Mouse (Mus musculus) heart, embryonic 11.5 days (tissue): Measurements from ENCODE around the gene Rab5if. TPM values are rescaled to one million over a fixed set of nuclear protein-coding genes. Genes with fewer than 3 reads are reported as not detected.

Experiments used
- ATAC-seq: fragments of 200-750 bp; cut with Nextera tagmentation; replicated peaks from 2 replicates; pipeline ENCODE4 v1.8.0; 2017; ENCODE audit warnings: moderate library complexity; ENCODE audit not compliant: insufficient number of reproducible peaks, low FRiP score, low TSS enrichment
- H3K27ac ChIP-seq: fragments of 300-500 bp; sonication (generic); 2 replicates; pipeline ENCODE4 v1.5.1; 2014; ENCODE audit warnings: mild to moderate bottlenecking, low read depth, low read length
- H3K27me3 ChIP-seq: fragments of 300-500 bp; sonication (generic); 2 replicates; pipeline ENCODE4 v1.6.1; 2014; ENCODE audit warnings: mild to moderate bottlenecking, low read length, mixed read lengths; ENCODE audit not compliant: control insufficient read depth, insufficient read depth
- H3K36me3 ChIP-seq: fragments of 300-500 bp; sonication (generic); 2 replicates; pipeline ENCODE4 v1.6.1; 2014; ENCODE audit warnings: mild to moderate bottlenecking, low read length, moderate library complexity, mixed read lengths; ENCODE audit not compliant: control insufficient read depth, insufficient read depth
- H3K4me1 ChIP-seq: fragments of 300-500 bp; sonication (generic); 2 replicates; pipeline ENCODE4 v1.6.1; 2014; ENCODE audit warnings: low read length; ENCODE audit not compliant: control insufficient read depth, insufficient read depth
- H3K4me2 ChIP-seq: fragments of 300-500 bp; sonication (generic); 2 replicates; pipeline ENCODE4 v1.6.1; 2014; ENCODE audit warnings: mild to moderate bottlenecking, moderate library complexity
- H3K4me3 ChIP-seq: fragments of 300-500 bp; sonication (generic); 2 replicates; pipeline ENCODE4 v1.5.1; 2014; ENCODE audit warnings: low read depth, low read length
- H3K9ac ChIP-seq: fragments of 300-500 bp; sonication (generic); 2 replicates; pipeline ENCODE4 v1.6.1; 2014; ENCODE audit warnings: mild to moderate bottlenecking, low read depth, low read length, moderate library complexity
- H3K9me3 ChIP-seq: fragments of 300-500 bp; sonication (generic); replicated peaks from 2 replicates; pipeline ENCODE4 v1.6.1; 2016; ENCODE audit warnings: low read length; ENCODE audit not compliant: control insufficient read depth
- whole genome bisulfite sequencing: fragments of 180-500 bp; shearing (Covaris S2); extraction: QIAGEN DNeasy Blood & Tissue Kit; methylation state at CpG from one replicate; pipeline ENCODE4 v1.1.7; 2014; ENCODE audit not compliant: insufficient replicate concordance; 5-methylcytosine and 5-hydroxymethylcytosine counted together
- polyA plus RNA-seq: library from polyadenylated mRNA; unstranded; fragments of >200 nt; fragmentation: Nextera tagmentation; extraction: Ambion mirVana; gene quantifications from 2 replicates; pipeline ENCODE4 v1.2.1, GENCODE M21; 2014

Rab5if gene
- polyA plus RNA-seq, 1 experiment from 2014 or later: 191 TPM

DNA sequence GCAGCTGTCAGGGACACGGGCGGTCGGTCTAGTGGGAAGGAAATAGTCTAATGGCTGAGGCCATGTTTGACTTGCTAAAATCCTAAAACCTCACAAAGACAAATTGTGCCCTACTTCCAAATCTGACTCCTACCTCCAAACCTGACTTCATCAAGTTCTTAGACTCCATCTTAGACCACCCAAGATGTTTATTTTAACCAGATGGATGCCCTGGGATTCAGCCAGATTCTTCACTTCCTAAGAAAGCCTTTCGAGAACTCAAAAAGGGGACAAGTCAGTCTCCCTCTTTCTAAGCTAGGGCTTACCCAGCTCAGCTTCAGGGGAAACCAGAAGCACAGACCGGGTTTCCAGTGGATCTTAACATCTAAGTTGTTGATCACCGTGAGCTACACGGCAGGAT lies 4.3 kb upstream of the Rab5if start:
- Histone ChIP-seq H3K27ac (no peak overlapping the region), H3K36me3 (peaks cover 7% of the 10 kb centered on the region; the same call in 1 of the 2 replicates), H3K27me3 (no peaks in the 10 kb centered on the region), H3K4me2 (no peak overlapping the region), H3K9ac (no peak overlapping the region), H3K4me1 (peaks cover 13% of the 10 kb centered on the region; the same call in 1 of the 2 replicates), H3K9me3 (no peaks in the 10 kb centered on the region), H3K4me3 (no peak overlapping the region)
- WGBS: 84% methylated on average over 7 of the region's 7 CpGs
- ATAC-seq: no peak

DNA sequence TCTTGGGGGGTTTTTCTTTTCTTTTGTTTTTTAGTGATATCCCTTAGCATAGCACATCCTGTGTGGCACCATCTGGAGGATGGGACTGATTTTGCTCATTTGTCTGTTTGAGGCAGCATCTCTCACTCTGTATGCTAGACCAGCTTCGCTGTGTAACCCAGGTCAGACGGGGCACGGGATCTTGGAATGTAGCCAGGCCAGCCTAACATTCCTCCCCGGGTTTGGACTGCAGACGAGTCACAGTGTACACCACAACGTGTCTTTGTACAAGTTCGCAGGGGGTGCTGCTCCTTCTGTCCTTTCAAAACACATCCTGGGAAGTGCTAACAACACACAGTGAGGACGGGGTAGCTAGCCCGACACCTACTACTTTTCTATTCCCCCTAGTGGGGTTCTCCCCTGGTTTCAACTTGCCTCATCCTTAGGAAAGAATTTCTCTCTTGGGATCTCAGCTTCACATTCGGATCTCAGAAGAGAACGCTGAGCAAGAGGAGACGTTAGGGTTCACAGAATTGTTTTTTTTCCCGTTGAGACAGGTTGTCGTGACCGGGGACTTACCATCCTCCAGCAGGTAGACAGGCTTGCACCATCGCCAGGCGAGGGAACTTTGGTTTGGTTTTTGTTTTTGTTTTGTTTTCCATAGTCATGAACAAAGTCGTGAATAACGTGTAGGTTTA lies 749 bp upstream of the Rab5if start:
- Histone ChIP-seq H3K27me3 (no peaks in the 10 kb centered on the region), H3K27ac (peak overlapping the region; percentile 93), H3K4me3 (peak overlapping the region; percentile 73), H3K36me3 (0 out of 2 replicates have a peak, but pooled peaks cover 10% of the 10 kb centered on the region), H3K4me1 (peaks cover 13% of the 10 kb centered on the region; the same call in 1 of the 2 replicates), H3K4me2 (peak overlapping the region; percentile 76), H3K9ac (peak overlapping the region; percentile 84), H3K9me3 (no peaks in the 10 kb centered on the region)
- under 1% methylated on average over 19 of the region's 19 CpGs for WGBS
- ATAC-seq: no peak

DNA sequence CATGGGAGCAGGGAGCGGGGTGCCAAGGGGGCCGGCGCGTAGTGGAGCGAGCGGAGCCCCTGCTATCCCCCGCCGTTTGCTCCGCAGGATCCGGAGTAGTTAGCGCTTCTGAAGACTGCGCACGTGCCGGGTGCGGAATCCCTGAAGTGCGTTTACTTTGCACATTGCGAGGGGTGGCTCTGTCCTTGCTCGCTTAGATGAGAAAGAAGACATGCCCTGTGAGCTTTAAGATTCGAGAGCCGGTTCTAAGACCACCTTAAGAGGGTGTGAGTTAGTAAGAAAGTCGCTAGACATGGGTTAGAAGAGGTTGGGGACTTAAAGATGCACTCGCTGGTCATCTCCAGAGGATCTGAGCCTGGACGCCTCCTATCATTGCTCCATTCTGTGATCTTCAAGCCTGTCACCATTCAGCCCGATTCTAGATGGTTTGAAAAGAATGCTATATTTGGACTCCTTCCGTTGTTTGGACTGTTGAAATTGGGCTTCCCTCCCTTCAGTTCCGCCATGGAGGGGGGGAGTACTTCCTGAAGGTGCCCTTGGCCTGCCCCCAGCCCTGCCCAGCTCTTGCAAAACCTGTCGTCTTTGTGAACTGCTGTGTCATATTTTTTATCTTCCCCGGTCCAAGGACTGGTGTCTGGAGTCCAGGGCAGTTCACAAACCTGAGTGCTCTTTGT lies 696 bp downstream of the Rab5if start:
- Histone ChIP-seq H3K9me3 (no peaks in the 10 kb centered on the region), H3K27ac (peak overlapping the region; percentile 93), H3K27me3 (no peaks in the 10 kb centered on the region), H3K4me1 (peaks cover 6% of the 10 kb centered on the region; the same call in 1 of the 2 replicates), H3K4me2 (peak overlapping the region; percentile 76), H3K4me3 (peak overlapping the region; percentile 73), H3K36me3 (peaks cover 7% of the 10 kb centered on the region; the same call in 1 of the 2 replicates), H3K9ac (peak overlapping the region; percentile 93)
- 0 out of 2 replicates have a peak, but pooled peaks have one; percentile 20 for ATAC-seq
- under 1% methylated on average over 28 of the region's 28 CpGs for WGBS

DNA sequence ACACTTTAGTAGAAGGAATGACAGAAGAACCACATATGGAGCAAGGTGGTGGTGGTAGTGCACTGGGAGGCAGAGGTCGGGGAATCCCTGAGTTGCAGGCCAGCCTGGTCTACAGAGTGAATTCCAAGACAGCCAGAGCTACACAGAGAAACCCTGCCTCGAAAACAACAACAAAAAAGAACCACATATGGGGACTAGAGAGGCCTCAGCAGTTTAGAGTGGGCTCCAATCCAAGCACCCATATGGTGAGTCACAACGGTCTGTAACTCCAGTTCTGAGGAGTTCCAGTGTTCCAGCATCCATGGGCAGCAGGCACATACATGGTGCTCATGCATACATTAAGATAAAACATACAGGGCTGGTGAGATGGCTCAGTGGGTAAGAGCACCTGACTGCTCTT lies 1.6 kb downstream of the Rab5if start:
- no peak for ATAC-seq
- Histone ChIP-seq H3K4me2 (peak overlapping the region; percentile 76), H3K27ac (peak overlapping the region; percentile 93; the same call in 1 of the 2 replicates), H3K4me1 (peaks cover 6% of the 10 kb centered on the region; the same call in 1 of the 2 replicates), H3K9me3 (no peaks in the 10 kb centered on the region), H3K36me3 (peaks cover 13% of the 10 kb centered on the region; the same call in 1 of the 2 replicates), H3K9ac (peak overlapping the region; percentile 93; the same call in 1 of the 2 replicates), H3K27me3 (no peaks in the 10 kb centered on the region), H3K4me3 (peak overlapping the region; percentile 73)
- 82% methylated on average over 3 of the region's 3 CpGs for WGBS

DNA sequence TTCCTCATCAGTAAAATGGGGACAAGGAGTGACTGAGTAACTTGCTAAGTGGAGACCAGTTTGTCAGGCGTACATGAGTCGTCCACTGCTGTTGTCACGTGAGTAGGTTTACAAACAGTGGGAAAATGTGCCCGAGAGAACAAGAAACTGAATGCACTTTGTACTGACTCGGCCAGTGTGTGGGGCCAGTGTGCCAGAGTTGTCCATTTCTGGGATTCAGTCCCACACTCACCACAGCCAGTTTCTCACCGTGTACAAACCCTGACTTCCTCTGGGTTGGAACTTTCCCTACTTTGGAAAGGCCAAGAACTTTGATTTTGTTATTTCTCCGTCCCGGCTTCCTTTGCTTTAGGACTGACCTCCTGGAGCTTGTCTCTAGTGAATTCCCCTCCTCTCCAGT lies 6.1 kb downstream of the Rab5if start:
- ATAC-seq: no peak
- WGBS: 83% methylated on average over 8 of the region's 8 CpGs
- Histone ChIP-seq H3K9me3 (no peaks in the 10 kb centered on the region), H3K36me3 (peaks cover 18% of the 10 kb centered on the region), H3K4me3 (no peak overlapping the region), H3K4me1 (peaks cover 11% of the 10 kb centered on the region; the same call in 1 of the 2 replicates), H3K27me3 (no peaks in the 10 kb centered on the region), H3K27ac (no peak overlapping the region), H3K4me2 (no peak overlapping the region), H3K9ac (no peak overlapping the region)

DNA sequence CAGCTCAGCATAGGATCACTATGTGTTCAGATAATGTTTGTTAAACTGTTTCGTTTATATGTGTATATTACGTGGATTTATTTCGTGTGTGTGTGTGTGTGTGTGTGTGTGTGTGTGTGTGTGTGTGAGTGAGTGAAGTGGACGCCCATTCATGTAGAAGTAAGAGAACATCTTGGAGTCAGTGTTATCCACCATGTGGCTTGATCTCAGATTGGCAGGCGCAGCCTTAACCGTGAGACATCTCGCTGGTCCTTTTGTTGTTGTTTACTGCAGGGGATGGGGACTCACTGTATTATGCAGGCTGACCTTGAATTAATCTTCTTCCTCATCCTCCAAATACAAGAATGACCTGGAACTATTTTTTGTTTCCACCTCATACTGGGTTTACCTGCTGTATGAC lies 6.6 kb downstream of the Rab5if start:
- no peak for ATAC-seq
- peaks cover 23% of the 10 kb centered on the region for H3K36me3 ChIP-seq

DNA sequence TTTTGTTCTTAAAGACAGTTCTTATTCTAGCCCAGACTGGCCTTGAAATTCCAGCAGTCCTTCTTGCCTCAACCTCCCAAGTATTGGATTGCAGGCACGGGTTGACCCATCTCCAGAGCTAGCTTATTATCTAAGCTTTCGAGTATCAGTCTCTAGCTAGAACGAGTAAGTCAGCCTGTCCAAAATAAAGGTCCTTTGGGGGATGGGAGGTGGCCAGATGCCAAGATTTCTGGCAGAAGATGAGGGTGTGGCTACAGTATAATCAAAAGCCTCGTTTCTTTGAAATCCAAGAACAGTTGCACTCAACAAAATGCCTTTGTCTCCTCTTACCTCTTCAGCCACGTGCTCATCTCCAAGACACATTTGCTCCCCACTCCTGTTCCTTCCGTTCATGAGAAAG lies 7.6 kb downstream of the Rab5if start:
- peaks cover 24% of the 10 kb centered on the region for H3K36me3 ChIP-seq
- no peaks in the 10 kb centered on the region for H3K9me3 ChIP-seq
- no peak overlapping the region for H3K4me3 ChIP-seq
- 54% methylated on average over 6 of the region's 6 CpGs for WGBS
- no peak overlapping the region for H3K9ac ChIP-seq
- no peaks in the 10 kb centered on the region for H3K27me3 ChIP-seq
- H3K27ac ChIP-seq: no peak overlapping the region
- no peak overlapping the region for H3K4me2 ChIP-seq
- ATAC-seq: no peak
- H3K4me1 ChIP-seq: 0 out of 2 replicates have a peak, but pooled peaks cover 5% of the 10 kb centered on the region

More for the DNA sequence above, 6.6 kb downstream of the Rab5if start:
- H3K9me3 ChIP-seq: no peaks in the 10 kb centered on the region
- no peak overlapping the region for H3K4me2 ChIP-seq
- H3K4me1 ChIP-seq: peaks cover 6% of the 10 kb centered on the region; the same call in 1 of the 2 replicates
- WGBS: 89% methylated on average over 7 of the region's 7 CpGs
- no peaks in the 10 kb centered on the region for H3K27me3 ChIP-seq
- H3K4me3 ChIP-seq: no peak overlapping the region
- no peak overlapping the region for H3K9ac ChIP-seq
- no peak overlapping the region for H3K27ac ChIP-seq

DNA sequence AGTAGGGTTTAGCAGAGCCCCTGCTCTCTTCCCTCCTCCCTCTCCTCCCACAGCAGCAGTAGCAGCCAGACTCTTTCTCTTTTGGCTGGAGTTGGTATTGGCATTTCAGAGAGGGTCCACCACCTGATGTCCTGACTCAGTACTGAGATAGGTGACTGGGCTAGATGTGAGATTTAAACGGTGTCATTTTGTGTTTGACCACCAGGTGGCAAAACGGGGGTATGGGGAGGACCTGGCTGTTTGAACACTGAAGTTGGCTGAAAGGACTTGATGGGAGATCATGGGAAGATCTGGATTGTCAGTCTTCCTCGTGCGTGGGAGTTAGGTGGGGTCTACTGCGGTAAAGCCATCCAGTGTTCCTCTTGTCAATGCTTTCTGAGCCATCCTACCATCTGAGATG lies 10.7 kb downstream of the Rab5if start:
- Histone ChIP-seq H3K9me3 (no peaks in the 10 kb centered on the region), H3K4me2 (no peak overlapping the region), H3K9ac (no peak overlapping the region), H3K27ac (no peak overlapping the region), H3K36me3 (peaks cover 17% of the 10 kb centered on the region), H3K4me3 (no peak overlapping the region), H3K4me1 (0 out of 2 replicates have a peak, but pooled peaks cover 5% of the 10 kb centered on the region), H3K27me3 (no peaks in the 10 kb centered on the region)
- WGBS: 32% methylated on average over 5 of the region's 5 CpGs
- no peak for ATAC-seq
